Mouse (Mus musculus): Measurements from ENCODE around the gene Lbr. TPM values are rescaled to one million over a fixed set of nuclear protein-coding genes. Genes with fewer than 3 reads are reported as not detected.

Gene Lbr
- polyA plus RNA-seq, 1 experiment from 2014 or later = 163 TPM

DNA sequence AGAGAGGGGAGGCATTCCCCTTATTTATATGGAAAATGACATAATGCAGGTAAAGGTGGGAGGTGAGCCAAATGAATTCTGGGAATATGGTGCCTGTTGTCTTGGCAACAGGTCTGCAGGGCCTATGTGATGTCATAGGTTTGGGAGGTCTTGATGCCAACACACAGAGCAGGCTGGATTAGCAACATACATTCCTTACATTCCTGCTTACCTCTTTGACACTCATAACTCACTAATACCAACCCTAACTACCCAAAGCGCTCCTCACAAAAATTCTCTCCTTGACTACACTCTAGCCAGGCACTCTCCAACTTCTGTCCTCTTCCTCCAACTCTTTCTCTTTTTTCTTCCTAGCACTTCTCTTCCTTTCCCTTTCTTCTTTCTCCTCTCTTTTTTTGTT, 5.4 kb upstream of the Lbr start:
- no peak overlapping the region for H3K27ac ChIP-seq
- no peak for DNase-seq (ENCODE audit: low spot score)
- 88% methylated on average over 1 of the region's 1 CpGs for WGBS
- H3K4me3 ChIP-seq = no peak overlapping the region
- H3K4me1 ChIP-seq = peaks cover 14% of the 10 kb centered on the region
- H3K36me3 ChIP-seq = no peaks in the 10 kb centered on the region
- H3K27me3 ChIP-seq (ENCODE audit: low read depth, poor library complexity, severe bottlenecking) = peaks cover 6% of the 10 kb centered on the region; the same call in 1 of the 2 replicates
- H3K9me3 ChIP-seq (replicated peaks) = no peaks in the 10 kb centered on the region

DNA sequence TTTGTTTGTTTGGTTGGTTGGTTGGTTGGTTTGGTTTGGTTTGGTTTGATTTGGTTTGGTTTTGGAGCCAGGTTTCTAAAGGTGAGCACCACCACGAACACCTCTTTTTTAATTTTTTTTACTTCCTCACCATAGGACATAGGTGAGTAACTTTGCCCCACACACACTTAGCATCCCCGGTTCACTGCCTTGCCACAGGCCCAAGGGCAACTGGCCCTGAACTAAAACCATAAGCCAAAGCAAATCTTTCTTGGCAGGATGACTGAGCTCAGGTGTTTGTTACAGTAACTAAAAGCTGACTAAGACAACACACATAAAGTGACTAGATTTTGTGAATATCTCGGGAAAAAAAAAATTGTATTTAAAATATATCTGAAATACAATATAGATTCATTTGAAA, 4.5 kb upstream of the Lbr start:
- Histone ChIP-seq H3K27me3 (ENCODE audit: low read depth, poor library complexity, severe bottlenecking) (no peaks in the 10 kb centered on the region), H3K9me3 (replicated peaks) (no peaks in the 10 kb centered on the region), H3K4me3 (no peak overlapping the region), H3K36me3 (no peaks in the 10 kb centered on the region), H3K4me1 (peaks cover 13% of the 10 kb centered on the region), H3K27ac (no peak overlapping the region)
- 94% methylated on average over 3 of the region's 3 CpGs for WGBS
- DNase-seq (ENCODE audit: low spot score) = no peak

DNA sequence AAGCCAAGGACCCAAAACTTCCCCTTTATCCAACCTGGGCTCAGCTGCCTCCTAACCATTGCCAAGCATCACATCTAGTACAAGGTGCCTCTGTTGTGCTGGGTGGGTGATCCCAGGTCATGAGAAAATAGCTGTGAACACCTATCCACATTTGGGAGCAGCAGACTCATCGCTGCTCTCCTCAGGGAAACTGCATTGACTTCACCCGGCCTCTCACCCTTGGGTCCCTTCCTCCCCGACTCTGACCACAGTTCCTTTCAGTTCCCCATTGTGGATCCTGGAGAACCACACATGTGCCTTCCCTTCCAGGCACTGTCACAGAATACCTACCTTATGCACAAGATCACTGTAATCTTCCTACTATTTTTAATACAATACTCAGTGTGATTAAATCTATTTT, 2.9 kb upstream of the Lbr start:
- Histone ChIP-seq H3K36me3 (no peaks in the 10 kb centered on the region), H3K27me3 (ENCODE audit: low read depth, poor library complexity, severe bottlenecking) (no peaks in the 10 kb centered on the region), H3K27ac (no peak overlapping the region), H3K9me3 (replicated peaks) (no peaks in the 10 kb centered on the region), H3K4me1 (peaks cover 20% of the 10 kb centered on the region), H3K4me3 (no peak overlapping the region)
- DNase-seq (ENCODE audit: low spot score) = no peak
- 97% methylated on average over 3 of the region's 3 CpGs for WGBS

DNA sequence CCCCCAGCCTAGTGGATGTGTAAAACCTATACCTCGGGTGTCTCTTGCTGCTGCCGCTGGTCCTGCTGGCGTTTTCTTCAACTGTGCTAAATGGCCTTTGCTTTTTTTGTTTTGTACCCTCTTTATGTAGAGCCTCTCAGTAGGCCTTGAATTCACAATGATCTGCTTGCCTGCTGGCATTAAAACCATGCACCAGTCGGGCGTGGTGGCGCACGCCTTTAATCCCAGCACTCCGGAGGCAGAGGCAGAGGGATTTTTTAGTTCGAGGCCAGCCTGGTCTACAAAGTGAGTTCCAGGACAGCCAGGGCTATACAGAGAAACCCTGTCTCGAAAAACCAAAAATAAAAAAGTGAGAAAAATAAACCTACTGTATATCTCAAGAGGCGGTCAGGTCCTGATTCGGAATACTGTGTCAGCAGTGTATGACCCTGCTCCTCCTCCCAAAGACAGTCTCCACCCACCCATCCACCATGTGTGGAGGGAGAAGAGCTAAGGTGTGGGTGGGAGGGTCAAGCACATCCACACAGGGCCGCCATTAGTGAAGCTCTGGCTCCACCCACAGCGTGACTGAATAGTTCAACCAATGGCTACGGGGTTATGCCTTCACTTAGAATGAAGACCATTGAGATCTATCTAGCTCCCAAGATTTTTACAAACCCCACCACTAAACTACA, 2.2 kb upstream of the Lbr start:
- 74% methylated on average over 15 of the region's 15 CpGs for WGBS
- Histone ChIP-seq H3K4me3 (no peak overlapping the region), H3K27me3 (ENCODE audit: low read depth, poor library complexity, severe bottlenecking) (no peaks in the 10 kb centered on the region), H3K9me3 (replicated peaks) (no peaks in the 10 kb centered on the region), H3K36me3 (no peaks in the 10 kb centered on the region), H3K27ac (no peak overlapping the region), H3K4me1 (peaks cover 28% of the 10 kb centered on the region)
- no peak for DNase-seq (ENCODE audit: low spot score)

DNA sequence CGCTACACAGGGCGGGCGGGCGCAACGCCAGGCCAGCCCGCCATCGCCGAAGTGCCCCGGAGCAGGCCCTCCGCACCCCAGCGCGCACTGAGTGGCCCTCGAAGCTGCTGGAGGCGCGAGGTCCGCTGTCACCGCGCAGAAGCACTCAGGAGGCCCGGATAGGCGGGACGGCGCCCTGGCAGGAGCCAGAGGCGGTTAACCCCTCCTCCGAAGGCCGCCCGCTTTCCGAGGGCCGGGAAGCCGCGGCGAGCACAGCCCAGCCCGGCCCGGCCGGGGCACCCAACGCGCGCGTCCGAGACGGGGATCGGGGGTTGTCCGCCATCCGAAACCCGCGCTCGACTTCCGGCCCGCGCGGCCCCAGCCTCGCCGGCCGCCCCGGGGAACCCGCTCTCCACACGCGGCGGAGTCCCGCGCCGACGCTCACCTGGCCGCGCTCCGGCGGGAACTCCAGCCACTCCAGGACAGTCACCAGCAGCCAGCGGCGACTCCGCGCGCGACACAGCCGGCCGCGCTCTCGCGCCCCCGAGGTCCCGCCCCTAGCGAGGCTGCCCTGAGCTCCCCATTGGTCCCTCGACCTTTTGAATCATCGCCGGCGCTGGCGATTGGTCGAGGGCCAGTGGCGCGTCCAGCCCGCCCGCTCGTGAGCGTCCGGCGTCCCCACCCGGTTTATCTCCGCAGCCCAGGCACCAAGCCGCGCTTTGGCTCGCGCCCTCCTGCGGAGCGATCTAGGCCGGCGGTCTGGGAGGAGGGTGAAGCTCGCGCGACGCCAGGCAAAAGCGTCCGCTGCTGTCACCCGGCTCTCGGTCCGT, 778 bp downstream of the Lbr start:
- peaks cover 37% of the 10 kb centered on the region for H3K4me1 ChIP-seq
- peak overlapping the region; percentile 98 for H3K27ac ChIP-seq
- WGBS = under 1% methylated on average over 110 of the region's 113 CpGs
- H3K27me3 ChIP-seq (ENCODE audit: low read depth, poor library complexity, severe bottlenecking) = no peaks in the 10 kb centered on the region
- H3K9me3 ChIP-seq (replicated peaks) = no peaks in the 10 kb centered on the region
- peak; percentile 94 for DNase-seq (ENCODE audit: low spot score)
- H3K4me3 ChIP-seq = peak overlapping the region; percentile 98
- H3K36me3 ChIP-seq = peaks cover 12% of the 10 kb centered on the region

DNA sequence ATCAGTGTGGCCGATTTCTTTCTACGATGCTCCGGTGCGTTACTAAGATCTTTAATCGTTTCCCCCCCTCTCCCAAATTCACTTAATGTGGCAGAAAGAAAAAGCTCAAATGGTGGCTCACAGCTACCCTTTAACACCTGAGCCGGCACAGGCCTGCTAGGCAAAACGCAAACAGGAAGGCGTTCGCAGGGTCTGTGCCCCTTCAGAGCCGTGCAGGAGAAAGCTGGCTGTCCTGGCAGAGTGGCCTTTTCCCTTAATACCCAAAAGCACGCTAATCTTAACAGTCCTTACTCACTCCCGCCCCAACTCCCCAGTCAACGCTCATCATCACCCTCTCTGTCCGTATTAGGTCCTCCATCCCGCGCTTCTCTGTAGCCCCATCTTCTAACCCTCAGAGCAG, 1.4 kb downstream of the Lbr start:
- under 1% methylated on average over 16 of the region's 16 CpGs for WGBS
- no peaks in the 10 kb centered on the region for H3K9me3 ChIP-seq (replicated peaks)
- H3K4me3 ChIP-seq = peak overlapping the region; percentile 98
- peaks cover 19% of the 10 kb centered on the region for H3K36me3 ChIP-seq
- H3K27ac ChIP-seq = peak overlapping the region; percentile 98
- peaks cover 37% of the 10 kb centered on the region for H3K4me1 ChIP-seq
- no peak for DNase-seq (ENCODE audit: low spot score)
- H3K27me3 ChIP-seq (ENCODE audit: low read depth, poor library complexity, severe bottlenecking) = no peaks in the 10 kb centered on the region

DNA sequence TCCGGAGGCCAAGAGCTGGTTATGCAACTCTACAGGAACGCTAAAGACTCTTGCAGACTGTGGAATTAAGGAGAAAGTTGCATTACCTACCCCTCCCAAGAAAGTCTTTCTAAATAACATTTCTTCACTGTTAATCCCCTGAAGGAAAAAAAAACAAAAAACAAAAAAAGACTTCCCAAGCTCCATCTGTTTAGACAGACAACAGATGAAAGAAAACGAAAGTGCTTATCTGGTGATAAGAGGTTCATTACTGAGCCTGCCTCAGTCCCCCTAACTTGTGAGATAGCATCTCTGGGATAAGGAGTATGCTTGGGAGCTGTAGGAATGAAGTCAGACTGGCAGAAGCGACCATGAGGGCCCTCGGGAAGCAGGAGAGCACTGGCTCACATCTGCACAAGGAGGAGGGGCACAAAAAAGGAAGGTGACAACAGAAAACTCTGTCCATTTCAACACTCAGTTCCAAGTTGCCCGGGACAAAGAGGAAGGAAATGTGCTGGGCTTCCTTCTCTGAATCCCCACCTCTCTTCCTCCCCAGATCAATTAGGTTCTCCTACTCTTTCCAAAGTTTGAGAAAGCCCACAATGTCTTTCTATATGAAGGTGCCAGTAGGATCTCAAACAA, 3.0 kb downstream of the Lbr start:
- 16% methylated on average over 6 of the region's 6 CpGs for WGBS
- Histone ChIP-seq H3K36me3 (peaks cover 35% of the 10 kb centered on the region), H3K27me3 (ENCODE audit: low read depth, poor library complexity, severe bottlenecking) (no peaks in the 10 kb centered on the region), H3K9me3 (replicated peaks) (no peaks in the 10 kb centered on the region), H3K4me3 (peak overlapping the region; percentile 98), H3K27ac (no peak overlapping the region), H3K4me1 (peaks cover 37% of the 10 kb centered on the region)
- DNase-seq (ENCODE audit: low spot score) = no peak

DNA sequence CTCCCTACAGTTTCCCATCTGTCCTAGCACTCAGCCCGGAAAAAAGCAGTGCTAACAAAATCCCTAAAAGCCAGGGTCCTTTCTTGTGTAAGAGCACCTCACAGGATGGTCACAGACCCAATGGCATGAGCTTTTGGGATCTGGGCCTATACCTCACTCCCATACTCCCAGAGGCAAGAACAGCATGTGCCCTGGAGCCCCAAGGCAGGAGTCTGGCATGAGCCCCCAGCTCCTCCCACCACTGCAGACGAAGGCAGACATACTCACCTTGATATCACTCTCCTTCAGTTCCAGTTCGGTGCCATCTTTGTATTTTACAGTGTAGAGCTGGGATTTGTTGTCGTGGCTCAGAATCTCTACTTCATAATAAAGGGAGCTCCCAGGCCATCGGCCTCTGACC, 4.7 kb downstream of the Lbr start:
- Histone ChIP-seq H3K27ac (no peak overlapping the region), H3K27me3 (ENCODE audit: low read depth, poor library complexity, severe bottlenecking) (no peaks in the 10 kb centered on the region), H3K9me3 (replicated peaks) (no peaks in the 10 kb centered on the region), H3K36me3 (peaks cover 50% of the 10 kb centered on the region), H3K4me3 (no peak overlapping the region), H3K4me1 (peaks cover 32% of the 10 kb centered on the region)
- WGBS = 90% methylated on average over 5 of the region's 5 CpGs
- DNase-seq (ENCODE audit: low spot score) = no peak

DNA sequence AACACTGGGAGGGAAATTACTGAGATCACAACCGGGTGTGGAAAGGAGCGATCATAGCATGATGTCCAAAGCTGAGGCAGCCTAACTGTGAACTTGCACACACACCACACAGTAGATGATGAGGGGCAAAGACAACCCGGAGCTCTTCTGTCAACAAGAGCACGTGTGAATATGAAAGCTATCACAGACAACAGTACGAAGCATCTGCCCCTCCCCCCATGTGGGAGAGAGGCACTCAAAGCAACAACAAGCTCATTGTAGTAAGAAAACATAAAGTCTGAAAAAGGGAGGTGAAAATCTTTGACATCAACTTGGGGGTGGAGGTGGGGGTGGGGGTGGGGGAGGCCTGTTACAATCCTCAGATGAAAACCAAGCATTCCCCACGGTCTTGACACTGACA, 9.7 kb downstream of the Lbr start:
- H3K36me3 ChIP-seq = peaks cover 98% of the 10 kb centered on the region
- no peak overlapping the region for H3K4me3 ChIP-seq
- H3K4me1 ChIP-seq = peaks cover 4% of the 10 kb centered on the region; the same call in 1 of the 2 replicates
- WGBS = 92% methylated on average over 6 of the region's 6 CpGs
- no peak for DNase-seq (ENCODE audit: low spot score)
- H3K9me3 ChIP-seq (replicated peaks) = no peaks in the 10 kb centered on the region
- H3K27ac ChIP-seq = no peak overlapping the region
- H3K27me3 ChIP-seq (ENCODE audit: low read depth, poor library complexity, severe bottlenecking) = no peaks in the 10 kb centered on the region

DNA sequence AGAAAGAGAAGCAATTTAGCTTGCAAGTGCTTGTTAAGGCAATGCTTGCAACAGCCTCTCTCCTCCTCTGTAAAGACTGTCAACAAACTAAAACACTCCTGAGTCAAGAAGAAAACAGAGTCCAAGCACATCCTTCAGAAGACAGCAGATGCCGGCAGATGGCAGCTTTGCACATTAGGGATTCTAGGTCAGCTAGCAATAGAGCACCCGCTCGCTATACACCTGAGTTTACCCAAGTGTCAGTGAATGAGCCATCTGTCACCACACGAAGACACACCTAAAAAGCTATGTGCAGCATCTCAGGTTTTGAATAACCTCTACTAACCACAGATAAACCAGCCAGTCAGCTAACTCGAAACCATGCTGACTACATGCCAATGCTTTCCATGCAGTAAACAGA, 10.1 kb downstream of the Lbr start:
- H3K27me3 ChIP-seq (ENCODE audit: low read depth, poor library complexity, severe bottlenecking) = no peaks in the 10 kb centered on the region
- no peak for DNase-seq (ENCODE audit: low spot score)
- H3K4me1 ChIP-seq = no peaks in the 10 kb centered on the region
- no peak overlapping the region for H3K4me3 ChIP-seq
- H3K36me3 ChIP-seq = peaks cover 98% of the 10 kb centered on the region
- no peaks in the 10 kb centered on the region for H3K9me3 ChIP-seq (replicated peaks)
- 93% methylated on average over 5 of the region's 5 CpGs for WGBS
- H3K27ac ChIP-seq = no peak overlapping the region

DNA sequence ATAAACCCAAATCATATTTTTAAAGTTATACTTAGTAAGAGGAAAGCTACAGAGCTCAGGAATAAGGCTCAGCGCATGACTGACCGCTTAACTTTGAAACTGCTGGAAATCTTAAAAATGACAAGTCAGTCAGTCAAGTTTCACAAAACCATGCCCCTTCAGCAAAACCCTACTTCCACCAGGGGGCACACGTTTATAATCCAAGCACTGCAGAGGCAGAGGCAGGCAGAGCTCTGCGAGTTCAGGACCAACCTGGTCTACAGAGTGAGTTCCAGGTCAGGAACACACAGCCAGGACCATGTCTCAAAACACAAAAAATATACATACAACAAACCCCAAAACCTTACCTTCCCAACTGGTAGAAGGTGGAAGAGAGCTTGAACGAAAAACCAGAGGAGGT, 14.5 kb downstream of the Lbr start:
- 90% methylated on average over 5 of the region's 5 CpGs for WGBS
- no peaks in the 10 kb centered on the region for H3K4me1 ChIP-seq
- H3K36me3 ChIP-seq = peaks cover 99% of the 10 kb centered on the region
- H3K9me3 ChIP-seq (replicated peaks) = no peaks in the 10 kb centered on the region
- H3K27ac ChIP-seq = no peak overlapping the region
- H3K27me3 ChIP-seq (ENCODE audit: low read depth, poor library complexity, severe bottlenecking) = no peaks in the 10 kb centered on the region
- DNase-seq (ENCODE audit: low spot score) = no peak
- no peak overlapping the region for H3K4me3 ChIP-seq

DNA sequence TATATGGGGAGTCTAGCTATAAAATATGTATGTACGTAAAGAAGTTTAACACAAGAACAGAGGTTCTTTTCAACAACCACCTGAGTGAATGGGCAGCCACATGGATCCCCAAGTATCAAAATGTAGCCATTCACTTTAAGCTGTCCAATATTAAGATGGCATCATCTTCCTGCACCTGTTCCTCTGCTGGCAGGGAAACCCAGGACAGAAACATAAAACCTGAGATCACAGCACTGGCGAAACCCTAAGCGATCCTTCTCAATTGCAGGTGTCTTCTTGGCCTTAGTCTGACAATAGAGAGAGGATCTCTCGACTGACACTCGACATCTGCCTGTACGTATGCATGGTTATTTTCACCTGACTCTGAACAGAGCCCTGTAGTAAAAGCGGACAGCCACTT, 16.1 kb downstream of the Lbr start:
- 97% methylated on average over 7 of the region's 7 CpGs for WGBS
- Histone ChIP-seq H3K9me3 (replicated peaks) (no peaks in the 10 kb centered on the region), H3K27me3 (ENCODE audit: low read depth, poor library complexity, severe bottlenecking) (no peaks in the 10 kb centered on the region), H3K4me1 (no peaks in the 10 kb centered on the region), H3K36me3 (peaks cover 99% of the 10 kb centered on the region), H3K27ac (no peak overlapping the region), H3K4me3 (no peak overlapping the region)
- no peak for DNase-seq (ENCODE audit: low spot score)

Measured in limb, embryonic 10.5 days (tissue).